Mouse (Mus musculus) subcutaneous adipose tissue, adult 2 months (tissue): Measurements from ENCODE around the gene Ankrd13c. TPM values are rescaled to one million over a fixed set of nuclear protein-coding genes. Genes with fewer than 3 reads are reported as not detected.

Experiments used
- polyA plus RNA-seq: library from polyadenylated mRNA; depleted of rRNA; stranded (reverse); fragments of >200 nt; gene quantifications from 2 replicates; pipeline ENCODE4 v1.2.3, GENCODE M21; 2012; ENCODE audit warnings: low replicate concordance; rRNA removed

The Ankrd13c gene
- 11.9 and 22.4 TPM in 2 replicates for polyA plus RNA-seq

DNA sequence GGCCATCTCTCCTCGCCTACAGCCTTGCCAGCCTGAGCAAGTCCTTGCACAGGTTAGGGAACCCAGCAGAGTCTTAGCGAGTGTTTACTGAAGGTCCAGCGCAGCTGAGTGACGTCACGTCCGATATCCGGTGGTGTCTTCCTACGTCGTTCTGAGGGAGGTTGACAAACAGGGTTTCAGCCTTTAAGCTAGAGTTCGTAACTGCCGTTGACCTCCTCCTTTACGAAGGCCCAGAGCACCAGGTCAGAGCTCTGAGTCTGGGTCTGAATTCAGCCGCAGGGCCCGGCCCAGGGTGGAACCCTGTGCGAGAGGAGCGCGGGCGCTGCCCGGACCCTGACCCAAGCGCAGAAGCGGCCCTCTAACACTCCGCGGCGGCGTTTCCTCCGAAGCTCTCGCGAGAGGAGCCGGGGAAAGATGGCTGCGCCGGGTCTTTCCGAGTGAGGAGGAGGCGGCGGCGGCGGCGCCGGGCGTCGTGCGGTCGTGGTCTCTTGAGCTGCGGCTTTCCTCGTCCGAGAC, at the start of gene Ankrd13c:
Gene Ankrd13c, plus strand, starts transcription at position 397 of the 516 bp plus-strand sequence.

DNA sequence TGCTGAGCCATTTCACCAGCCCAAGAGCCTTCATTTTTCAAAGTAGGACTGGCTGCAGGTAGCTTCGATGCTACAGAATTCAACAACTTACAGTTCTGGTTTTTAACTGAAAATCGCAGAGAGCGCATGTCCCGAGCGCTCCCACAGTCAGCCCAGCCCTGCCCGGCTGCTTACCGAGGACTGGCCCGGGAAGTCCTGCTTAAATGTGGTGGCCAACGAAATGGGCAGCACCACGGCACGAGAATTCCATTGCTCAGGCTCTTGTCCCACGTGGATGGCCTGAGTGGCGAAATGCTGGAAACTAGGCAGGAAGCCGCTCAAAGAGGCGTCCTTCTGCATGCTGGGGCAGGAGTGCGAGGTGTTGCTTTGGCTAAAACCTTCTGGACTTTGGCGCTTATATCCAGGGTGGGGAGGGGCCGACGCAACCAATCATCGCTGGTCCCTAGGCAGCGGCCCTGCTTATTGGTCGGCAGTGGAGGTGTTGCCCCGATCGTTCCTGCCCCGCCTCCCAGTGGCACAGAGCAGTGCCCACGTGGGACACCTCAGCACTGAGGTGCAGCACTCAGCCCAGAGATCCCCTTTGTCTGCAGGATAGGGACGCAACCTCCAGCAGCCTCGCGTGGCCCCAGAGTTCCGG, 22.2 kb upstream of the Ankrd13c start, which contains the start of gene Cth:
Gene Cth, minus strand, starts transcription at position 386 of the 637 bp plus-strand sequence.

DNA sequence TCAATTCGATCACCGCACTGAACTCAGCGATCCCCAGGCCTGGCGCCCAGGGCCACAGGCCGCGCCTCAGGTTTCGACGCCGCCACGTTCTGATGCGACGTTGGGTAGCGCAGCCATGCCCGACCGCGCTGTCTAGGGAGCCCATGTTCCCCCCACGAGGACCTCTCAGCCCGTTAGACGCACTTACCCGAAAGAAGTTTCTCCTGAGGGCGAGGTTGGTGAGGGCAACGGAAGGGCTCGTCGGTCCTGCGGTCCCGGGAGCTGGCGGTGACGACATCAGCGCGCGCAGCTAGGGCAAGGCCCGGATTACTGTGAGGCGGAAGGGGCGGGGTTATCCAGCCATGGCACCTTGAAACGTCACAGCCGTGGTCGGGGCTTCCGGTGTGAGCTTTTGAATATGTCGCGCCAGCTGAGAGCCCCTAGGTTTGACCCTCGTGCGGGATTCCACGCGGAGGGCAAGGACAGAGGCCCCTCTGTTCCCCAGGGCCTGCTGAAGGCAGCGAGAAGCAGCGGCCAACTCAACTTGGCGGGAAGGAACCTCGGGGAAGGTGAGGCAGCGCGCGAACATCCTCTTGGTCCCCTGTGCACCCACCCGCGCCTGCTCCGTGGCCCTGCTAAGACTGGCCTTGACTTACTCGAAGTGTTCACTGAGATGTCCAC, 89.4 kb downstream of the Ankrd13c start, which contains the start of the genes Srsf11 and Lrrc40:
Gene Srsf11, minus strand, starts transcription at position 311 of the 660 bp plus-strand sequence.
Gene Lrrc40, plus strand, starts transcription at position 334 of the 660 bp plus-strand sequence.

Other genes starting within 250 kb of the Ankrd13c start
- gene Cth, start 22.2 kb upstream of the Ankrd13c start, polyA plus RNA-seq: 10.3 and 15.6 TPM in 2 replicates
- gene Srsf11, start 89.4 kb downstream of the Ankrd13c start, polyA plus RNA-seq: 267 and 386 TPM in 2 replicates
- gene Lrrc40, start 89.4 kb downstream of the Ankrd13c start, polyA plus RNA-seq: 5.9 and 9.4 TPM in 2 replicates